Mouse (Mus musculus): ENCODE results near the gene Ptprg. TPM values are rescaled to one million over a fixed set of nuclear protein-coding genes. Genes with fewer than 3 reads are reported as not detected.

Ptprg gene
- total and polyA plus RNA-seq, 3 experiments, result not detected

DNA sequence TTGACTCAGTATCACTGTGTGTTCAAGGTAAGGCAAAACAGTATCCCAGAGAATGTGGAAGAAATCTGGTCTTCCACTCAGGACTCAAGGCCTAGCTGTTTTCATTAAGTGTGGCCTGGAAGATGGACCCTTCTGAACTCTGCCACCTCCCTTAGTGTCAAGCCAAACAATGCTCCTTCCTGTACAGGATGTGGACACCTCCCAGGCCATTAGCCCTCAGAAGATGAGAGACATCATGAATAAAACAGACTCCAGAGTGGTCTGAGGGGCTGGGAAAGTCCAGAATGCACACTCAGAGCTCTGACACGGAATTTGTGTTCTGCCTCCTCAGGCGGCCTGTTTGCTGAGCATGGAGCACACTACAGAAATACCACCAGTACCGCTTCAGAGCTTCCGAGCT is 581.2 kb downstream of the Ptprg start:
- Histone ChIP-seq H3K9ac (ENCODE audit: control insufficient read depth, low read depth, low read length, poor library complexity, severe bottlenecking) (no peak overlapping the region), H3K27me3 (ENCODE audit: control insufficient read depth in 1 of 2, insufficient read depth in 2 of 2, low read length in 2 of 2) (no peaks in the 10 kb centered on the region), H3K27ac (ENCODE audit: control insufficient read depth, low read depth, low read length) (no peak overlapping the region)

GRCm38 (mm10) chr14:12136536-12136935 is 583.2 kb downstream of the Ptprg start:
- no peak for TF ChIP-seq E2F4 (IDR thresholded peaks at IDR 0.05; ENCODE audit: borderline replicate concordance, low read depth, low read length)
- no peak for TF ChIP-seq MEF2A (IDR thresholded peaks at IDR 0.05; ENCODE audit: extremely low read depth, insufficient replicate concordance, low read depth, low read length, poor library complexity, severe bottlenecking)
- TF ChIP-seq SIN3A (IDR thresholded peaks at IDR 0.05; ENCODE audit: low read length), result no peak
- no peak for TF ChIP-seq ZC3H11A (IDR thresholded peaks at IDR 0.05; ENCODE audit: low read depth, low read length)
- no peak for TF ChIP-seq TAL1 (IDR thresholded peaks at IDR 0.05; ENCODE audit: low read length)
- TF ChIP-seq GATA1 (IDR thresholded peaks at IDR 0.05; ENCODE audit: low read depth, low read length), result no peak
- Histone ChIP-seq H3K27ac (ENCODE audit: control insufficient read depth, low read depth, low read length) (no peak overlapping the region), H3K79me2 (ENCODE audit: control insufficient read depth, insufficient read depth, low read length, poor library complexity) (no peaks in the 10 kb centered on the region), H3K9me3 (replicated peaks; ENCODE audit: insufficient read depth, low read length) (no peaks in the 10 kb centered on the region), H3K4me3 (ENCODE audit: control insufficient read depth in 1 of 2, insufficient read depth in 1 of 2, low read depth in 2 of 2, low read length in 2 of 2) (no peak overlapping the region), H3K4me1 (ENCODE audit: control insufficient read depth in 1 of 2, insufficient read depth in 2 of 2, low read length in 2 of 2) (no peaks in the 10 kb centered on the region), H3K27me3 (ENCODE audit: control insufficient read depth in 1 of 2, insufficient read depth in 2 of 2, low read length in 2 of 2) (no peaks in the 10 kb centered on the region), H3K9ac (ENCODE audit: control insufficient read depth, low read depth, low read length, poor library complexity, severe bottlenecking) (no peak overlapping the region), H3K36me3 (ENCODE audit: control insufficient read depth in 1 of 2, insufficient read depth in 2 of 2, low read length in 2 of 2) (no peaks in the 10 kb centered on the region)
- no peak for DNase-seq (ENCODE audit: low read depth, low spot score)

More for the DNA sequence above, 581.2 kb downstream of the Ptprg start:
- no peaks in the 10 kb centered on the region for H3K79me2 ChIP-seq (ENCODE audit: control insufficient read depth, insufficient read depth, low read length, poor library complexity)
- no peak overlapping the region for H3K4me3 ChIP-seq (ENCODE audit: control insufficient read depth in 1 of 2, insufficient read depth in 1 of 2, low read depth in 2 of 2, low read length in 2 of 2)
- no peaks in the 10 kb centered on the region for H3K36me3 ChIP-seq (ENCODE audit: control insufficient read depth in 1 of 2, insufficient read depth in 2 of 2, low read length in 2 of 2)
- no peak for DNase-seq (ENCODE audit: low read depth, low spot score)
- no peaks in the 10 kb centered on the region for H3K4me1 ChIP-seq (ENCODE audit: control insufficient read depth in 1 of 2, insufficient read depth in 2 of 2, low read length in 2 of 2)
- H3K9me3 ChIP-seq (replicated peaks; ENCODE audit: insufficient read depth, low read length), result no peaks in the 10 kb centered on the region
- TF ChIP-seq ZMIZ1 (IDR thresholded peaks at IDR 0.05; ENCODE audit: low read depth, low read length), result no peak
- TF ChIP-seq ZKSCAN1 (IDR thresholded peaks at IDR 0.05; ENCODE audit: low read depth, low read length), result no peak
- no peak for TF ChIP-seq NELFE (IDR thresholded peaks at IDR 0.05; ENCODE audit: low read depth, low read length)
- no peak for TF ChIP-seq ZNF384 (IDR thresholded peaks at IDR 0.05; ENCODE audit: low read depth, low read length)
- no peak for TF ChIP-seq ZC3H11A (IDR thresholded peaks at IDR 0.05; ENCODE audit: low read depth, low read length)
- no peak for TF ChIP-seq GATA1 (IDR thresholded peaks at IDR 0.05; ENCODE audit: low read depth, low read length)
- TF ChIP-seq CHD1 (IDR thresholded peaks at IDR 0.05; ENCODE audit: low read depth, low read length), result no peak
- no peak for TF ChIP-seq ELF1 (IDR thresholded peaks at IDR 0.05; ENCODE audit: low read depth, low read length)
- no peak for TF ChIP-seq MYB (IDR thresholded peaks at IDR 0.05; ENCODE audit: low read depth, low read length)

DNA sequence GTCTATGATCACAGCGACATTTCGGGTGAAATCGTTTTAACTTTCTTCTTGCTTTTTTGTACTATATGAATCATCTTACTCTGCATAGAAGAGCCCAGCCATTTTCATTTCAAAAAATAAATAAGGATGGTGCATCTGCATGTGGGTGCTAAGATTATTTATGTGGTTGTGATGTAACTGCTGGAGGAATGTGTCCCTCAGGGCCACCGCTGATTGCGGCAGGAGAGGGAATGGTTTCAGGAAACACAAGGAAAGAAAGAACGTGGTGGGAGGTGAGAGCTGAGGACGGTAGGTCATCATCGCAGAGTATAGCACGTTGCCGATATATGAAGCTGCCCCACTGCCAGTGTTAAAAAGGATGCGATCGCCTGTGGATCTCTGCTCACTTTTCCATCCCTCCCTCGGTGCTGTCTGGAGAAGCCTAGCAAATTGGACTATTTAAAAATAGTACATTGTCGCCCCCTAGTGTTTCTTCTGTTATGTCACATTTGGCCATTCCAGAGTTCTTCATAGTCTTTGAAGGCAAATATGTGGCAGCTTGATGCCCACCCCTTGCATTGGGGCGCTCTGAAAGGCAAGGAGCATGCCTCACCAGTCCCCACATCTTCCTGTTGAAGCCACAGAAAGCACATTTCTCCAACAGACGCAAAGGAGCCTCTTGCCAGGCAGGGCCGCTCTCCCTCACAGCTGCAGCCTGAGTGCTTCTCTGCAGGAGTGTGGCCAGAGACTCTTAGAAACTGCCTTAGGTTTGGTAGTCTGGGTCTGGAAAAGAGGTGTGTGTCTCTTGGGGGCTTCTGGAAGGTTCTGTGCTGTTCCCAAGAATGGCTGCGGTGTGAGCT is 586.5 kb downstream of the Ptprg start:
- no peaks in the 10 kb centered on the region for H3K9me3 ChIP-seq (replicated peaks; ENCODE audit: insufficient read depth, low read length)
- no peaks in the 10 kb centered on the region for H3K79me2 ChIP-seq (ENCODE audit: control insufficient read depth, insufficient read depth, low read length, poor library complexity)
- DNase-seq (ENCODE audit: low read depth, low spot score), result peak; percentile 14
- TF ChIP-seq ZMIZ1 (IDR thresholded peaks at IDR 0.05; ENCODE audit: low read depth, low read length) (no peak), SMC3 (IDR thresholded peaks at IDR 0.05; ENCODE audit: low read depth, low read length) (peak; percentile 22; the same call in 1 of the 2 replicates), CTCF (IDR thresholded peaks at IDR 0.05 in 2 of 3, conservative IDR thresholded peaks at IDR 0.05 in 1 of 3; ENCODE audit: control insufficient read depth in 1 of 3, insufficient read depth in 1 of 3, low read depth in 2 of 3, low read length in 3 of 3, poor library complexity in 1 of 3, severe bottlenecking in 1 of 3) (peak in 1 of 3 experiments; percentile 30; a peak in 1 of 6 replicates), RAD21 (IDR thresholded peaks at IDR 0.05; ENCODE audit: low read depth, low read length) (peak; percentile 38)
- H3K36me3 ChIP-seq (ENCODE audit: control insufficient read depth in 1 of 2, insufficient read depth in 2 of 2, low read length in 2 of 2), result no peaks in the 10 kb centered on the region
- no peak overlapping the region for H3K4me3 ChIP-seq (ENCODE audit: control insufficient read depth in 1 of 2, insufficient read depth in 1 of 2, low read depth in 2 of 2, low read length in 2 of 2)
- H3K27me3 ChIP-seq (ENCODE audit: control insufficient read depth in 1 of 2, insufficient read depth in 2 of 2, low read length in 2 of 2), result no peaks in the 10 kb centered on the region
- H3K4me1 ChIP-seq (ENCODE audit: control insufficient read depth in 1 of 2, insufficient read depth in 2 of 2, low read length in 2 of 2), result no peaks in the 10 kb centered on the region
- no peak overlapping the region for H3K9ac ChIP-seq (ENCODE audit: control insufficient read depth, low read depth, low read length, poor library complexity, severe bottlenecking)
- no peak overlapping the region for H3K27ac ChIP-seq (ENCODE audit: control insufficient read depth, low read depth, low read length)
